Mouse (Mus musculus): ENCODE results near the gene Ttk. TPM values are rescaled to one million over a fixed set of nuclear protein-coding genes. Genes with fewer than 3 reads are reported as not detected.

Ttk gene
- polyA plus RNA-seq, 1 experiment: 0.37 TPM

DNA sequence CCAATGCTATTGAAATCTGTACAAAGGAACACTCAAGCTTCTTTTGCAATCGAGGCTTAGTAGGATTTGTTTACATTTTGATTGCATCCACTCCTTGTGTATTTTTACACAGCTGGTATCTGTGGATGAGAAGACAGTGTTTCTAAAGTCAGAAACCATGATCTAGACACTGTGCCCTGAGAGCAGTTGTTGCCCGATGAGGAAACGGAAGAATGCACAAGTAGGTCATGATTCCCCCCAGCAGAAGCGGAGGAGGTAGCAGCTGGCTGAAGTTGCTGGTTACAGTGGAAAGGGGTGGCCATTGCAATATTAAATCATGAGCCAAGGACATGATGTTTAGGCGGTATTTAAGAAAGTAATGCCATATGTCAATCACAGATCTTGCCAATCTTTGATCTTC is 53.7 kb downstream of the Ttk start:
- TF ChIP-seq GATA1 (IDR thresholded peaks at IDR 0.05; ENCODE audit: borderline replicate concordance, low read length): no peak
- TF ChIP-seq FLI1 (IDR thresholded peaks at IDR 0.05; ENCODE audit: low read length): no peak
- Histone ChIP-seq H3K27me3 (replicated peaks) (peaks cover 3% of the 10 kb centered on the region), H3K4me3 (replicated peaks) (no peak overlapping the region), H3K9me3 (no peaks in the 10 kb centered on the region), H3K4me1 (no peaks in the 10 kb centered on the region), H3K36me3 (replicated peaks; ENCODE audit: low read length) (no peaks in the 10 kb centered on the region)

GRCm38 (mm10) chr9:83893073-83893472 is 58.6 kb downstream of the Ttk start:
- no peaks in the 10 kb centered on the region for H3K36me3 ChIP-seq (replicated peaks; ENCODE audit: low read length)
- no peaks in the 10 kb centered on the region for H3K9me3 ChIP-seq
- no peaks in the 10 kb centered on the region for H3K4me1 ChIP-seq
- no peak for TF ChIP-seq FLI1 (IDR thresholded peaks at IDR 0.05; ENCODE audit: low read length)
- peaks cover 3% of the 10 kb centered on the region for H3K27me3 ChIP-seq (replicated peaks)
- no peak overlapping the region for H3K4me3 ChIP-seq (replicated peaks)

- Histone ChIP-seq H3K36me3 (replicated peaks; ENCODE audit: low read length) (no peaks in the 10 kb centered on the region), H3K4me3 (replicated peaks) (no peak overlapping the region), H3K4me1 (no peaks in the 10 kb centered on the region), H3K27me3 (replicated peaks) (peaks cover 3% of the 10 kb centered on the region), H3K9me3 (no peaks in the 10 kb centered on the region)
- TF ChIP-seq GATA1 (IDR thresholded peaks at IDR 0.05; ENCODE audit: borderline replicate concordance, low read length) (no peak), FLI1 (IDR thresholded peaks at IDR 0.05; ENCODE audit: low read length) (no peak)
Measured at GRCm38 (mm10) chr9:83893767-83894330, 59.4 kb downstream of the Ttk start.

GRCm38 (mm10) chr9:83902086-83902485 is 67.6 kb downstream of the Ttk start:
- TF ChIP-seq GATA1 (IDR thresholded peaks at IDR 0.05; ENCODE audit: borderline replicate concordance, low read length) (no peak), FLI1 (IDR thresholded peaks at IDR 0.05; ENCODE audit: low read length) (no peak)
- Histone ChIP-seq H3K4me1 (no peaks in the 10 kb centered on the region), H3K9me3 (no peaks in the 10 kb centered on the region), H3K4me3 (replicated peaks) (no peak overlapping the region), H3K27me3 (replicated peaks) (no peaks in the 10 kb centered on the region), H3K36me3 (replicated peaks; ENCODE audit: low read length) (no peaks in the 10 kb centered on the region)

DNA sequence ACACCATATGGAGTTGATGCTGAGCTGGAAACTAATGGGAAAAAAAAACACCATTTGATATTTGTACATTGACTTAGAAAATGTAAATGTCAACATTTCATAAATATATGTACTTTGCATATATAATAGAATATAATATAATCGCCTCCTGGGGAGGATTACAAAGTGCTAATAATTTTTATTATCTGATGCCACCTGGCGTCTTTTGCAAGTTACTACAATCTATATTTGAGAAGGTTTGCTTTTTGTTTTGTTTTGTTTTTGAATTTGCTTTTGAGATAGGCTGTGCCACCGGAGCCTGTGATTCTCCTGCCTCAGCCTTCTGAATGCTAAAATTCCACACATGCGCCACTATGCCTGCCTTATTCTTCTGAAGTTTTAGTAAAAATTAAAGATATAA is 71.3 kb downstream of the Ttk start:
- no peaks in the 10 kb centered on the region for H3K27me3 ChIP-seq (replicated peaks)
- H3K4me1 ChIP-seq: no peaks in the 10 kb centered on the region
- H3K9me3 ChIP-seq: no peaks in the 10 kb centered on the region
- no peak overlapping the region for H3K4me3 ChIP-seq (replicated peaks)
- no peaks in the 10 kb centered on the region for H3K36me3 ChIP-seq (replicated peaks; ENCODE audit: low read length)
- TF ChIP-seq FLI1 (IDR thresholded peaks at IDR 0.05; ENCODE audit: low read length) (no peak), GATA1 (IDR thresholded peaks at IDR 0.05; ENCODE audit: borderline replicate concordance, low read length) (no peak)

DNA sequence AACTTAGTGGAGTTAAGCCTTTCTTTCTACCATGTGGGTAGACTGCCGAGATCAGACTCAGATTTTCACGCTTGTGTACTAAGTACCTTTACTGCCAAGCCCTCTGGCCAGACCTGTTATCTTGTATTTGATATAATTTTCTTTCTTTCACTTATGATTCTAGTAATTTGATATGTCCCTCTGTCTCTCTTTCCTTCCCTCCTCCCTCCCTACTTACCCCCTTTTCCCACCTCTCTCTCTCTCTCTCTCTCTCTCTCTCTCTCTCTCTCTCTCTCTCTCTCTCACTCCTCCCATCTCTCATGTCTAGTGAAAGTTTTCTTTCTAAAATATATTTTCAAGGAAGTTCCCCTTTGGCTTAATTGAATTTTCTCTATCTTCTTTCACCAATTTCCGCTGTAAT is 72.5 kb downstream of the Ttk start:
- no peak overlapping the region for H3K4me3 ChIP-seq (replicated peaks)
- no peaks in the 10 kb centered on the region for H3K27me3 ChIP-seq (replicated peaks)
- no peaks in the 10 kb centered on the region for H3K4me1 ChIP-seq
- H3K9me3 ChIP-seq: no peaks in the 10 kb centered on the region
- no peaks in the 10 kb centered on the region for H3K36me3 ChIP-seq (replicated peaks; ENCODE audit: low read length)
- TF ChIP-seq GATA1 (IDR thresholded peaks at IDR 0.05; ENCODE audit: borderline replicate concordance, low read length) (no peak), FLI1 (IDR thresholded peaks at IDR 0.05; ENCODE audit: low read length) (no peak)

- no peaks in the 10 kb centered on the region for H3K27me3 ChIP-seq (replicated peaks)
- H3K9me3 ChIP-seq: peaks cover 5% of the 10 kb centered on the region
- TF ChIP-seq FLI1 (IDR thresholded peaks at IDR 0.05; ENCODE audit: low read length): no peak
- TF ChIP-seq GATA1 (IDR thresholded peaks at IDR 0.05; ENCODE audit: borderline replicate concordance, low read length): no peak
- H3K4me3 ChIP-seq (replicated peaks): no peak overlapping the region
- H3K36me3 ChIP-seq (replicated peaks; ENCODE audit: low read length): no peaks in the 10 kb centered on the region
- H3K4me1 ChIP-seq: no peaks in the 10 kb centered on the region
Measured at GRCm38 (mm10) chr9:83909836-83910235, 75.3 kb downstream of the Ttk start.

- no peaks in the 10 kb centered on the region for H3K36me3 ChIP-seq (replicated peaks; ENCODE audit: low read length)
- H3K4me3 ChIP-seq (replicated peaks): no peak overlapping the region
- TF ChIP-seq GATA1 (IDR thresholded peaks at IDR 0.05; ENCODE audit: borderline replicate concordance, low read length) (no peak), FLI1 (IDR thresholded peaks at IDR 0.05; ENCODE audit: low read length) (no peak)
- H3K4me1 ChIP-seq: no peaks in the 10 kb centered on the region
- H3K9me3 ChIP-seq: peaks cover 5% of the 10 kb centered on the region
- H3K27me3 ChIP-seq (replicated peaks): no peaks in the 10 kb centered on the region
Measured at GRCm38 (mm10) chr9:83910926-83911325, 76.4 kb downstream of the Ttk start.

Other genes with a start within 250 kb of the Ttk start
- not detected in 2 replicates for gene Elovl4, start 28.4 kb upstream of the Ttk start, polyA plus RNA-seq (2012; ENCODE audit: insufficient read depth, low replicate concordance)
- gene Bckdhb, start 90.5 kb downstream of the Ttk start, polyA plus RNA-seq (2012; ENCODE audit: insufficient read depth, low replicate concordance): 2.8 and 7.3 TPM in 2 replicates